Mouse (Mus musculus) lung, postnatal 14 days (tissue): ENCODE results near the gene Proser3.
A peak's percentile ranks its signal among the peaks of the same experiment; 100 is the strongest.
"Not testable (repeated sequence)": the region's sequence is repeated elsewhere in the genome, so short reads cannot be mapped to it uniquely, and the experiment has no call there.

Source experiments
- DNase-seq: peaks from one replicate; pipeline ENCODE4 v3.0.0; 2021

The Proser3 gene

GRCm38 (mm10) chr7:30534633-30535577, 17.2 kb downstream of the Proser3 start, which contains the start of gene Arhgap33:
TSS of gene Arhgap33 (minus strand) at chr7:30535060.
- DNase-seq = peak; percentile 96

GRCm38 (mm10) chr7:30533941-30534632, 18.0 kb downstream of the Proser3 start:
- no peak for DNase-seq

DNA sequence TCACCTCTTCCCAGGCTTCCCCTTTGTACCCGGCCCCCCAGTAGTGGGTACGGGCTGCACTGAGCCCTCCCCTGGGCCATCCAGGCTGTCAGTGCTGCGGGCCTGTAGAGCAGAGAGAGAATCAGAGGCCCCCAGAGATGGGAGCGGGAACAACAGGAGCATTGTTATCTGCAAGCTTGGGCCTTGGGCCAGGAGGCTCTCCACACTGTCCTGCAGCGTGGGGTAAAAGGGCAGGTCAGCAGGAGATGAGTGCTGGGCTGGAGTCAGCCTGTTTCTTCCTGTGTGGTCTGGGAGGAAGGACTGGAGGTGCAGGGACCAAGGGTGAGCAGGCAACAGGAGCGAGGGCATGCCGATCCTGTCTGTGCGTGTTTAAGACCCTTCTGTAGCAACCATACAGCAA, 19.2 kb downstream of the Proser3 start:
- no peak for DNase-seq

- no peak for DNase-seq
These were observed 20.7 kb downstream of the Proser3 start for GRCm38 (mm10) chr7:30531291-30531815.

DNA sequence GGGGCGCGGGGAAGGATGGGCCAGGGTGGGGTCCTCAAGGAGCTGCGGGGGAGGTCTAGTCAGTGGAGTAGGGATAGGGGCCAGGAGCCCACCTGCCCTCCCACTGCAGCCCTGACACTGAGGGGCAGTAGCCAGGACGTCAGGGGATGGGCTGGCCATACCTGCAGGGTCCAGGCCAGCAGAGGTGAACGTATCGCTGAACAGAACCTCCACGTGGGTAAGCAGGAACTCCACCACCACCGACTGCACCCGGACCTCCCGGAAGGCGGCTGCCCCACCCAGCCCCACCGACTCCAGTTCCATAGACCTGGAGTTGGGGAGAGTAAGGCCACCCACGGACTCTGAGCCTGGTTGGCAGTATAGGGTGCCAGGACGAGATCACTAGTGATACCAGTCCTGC, 25.1 kb downstream of the Proser3 start:
- no peak for DNase-seq

GRCm38 (mm10) chr7:30526399-30526798, 25.7 kb downstream of the Proser3 start:
- DNase-seq = no peak

- peak; percentile 41 for DNase-seq
These were observed 26.1 kb downstream of the Proser3 start for GRCm38 (mm10) chr7:30525954-30526353.

- no peak for DNase-seq
These were observed 27.6 kb downstream of the Proser3 start for GRCm38 (mm10) chr7:30524487-30524886.

GRCm38 (mm10) chr7:30522871-30523270, 29.2 kb downstream of the Proser3 start:
- DNase-seq = no peak

DNA sequence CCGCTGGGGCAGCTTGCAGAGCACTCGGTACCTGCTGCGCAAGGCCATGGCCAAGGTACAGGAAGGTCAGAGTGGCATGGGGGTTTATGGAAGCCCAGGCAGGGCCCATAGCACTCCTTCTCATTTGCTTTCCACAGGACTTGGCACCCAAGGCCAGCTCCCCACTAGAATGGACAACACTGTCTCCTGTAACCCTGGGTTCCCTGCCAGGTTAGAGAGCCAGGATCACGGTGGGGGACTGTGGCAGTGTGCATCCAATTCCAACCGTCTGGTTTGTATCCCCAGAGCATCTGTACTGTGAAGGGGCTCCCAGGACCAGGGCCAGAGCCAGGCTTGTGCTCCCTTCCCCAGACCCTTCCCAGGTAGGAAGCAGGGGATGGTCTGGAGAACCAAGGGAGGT, 31.2 kb downstream of the Proser3 start:
- DNase-seq = no peak

DNA sequence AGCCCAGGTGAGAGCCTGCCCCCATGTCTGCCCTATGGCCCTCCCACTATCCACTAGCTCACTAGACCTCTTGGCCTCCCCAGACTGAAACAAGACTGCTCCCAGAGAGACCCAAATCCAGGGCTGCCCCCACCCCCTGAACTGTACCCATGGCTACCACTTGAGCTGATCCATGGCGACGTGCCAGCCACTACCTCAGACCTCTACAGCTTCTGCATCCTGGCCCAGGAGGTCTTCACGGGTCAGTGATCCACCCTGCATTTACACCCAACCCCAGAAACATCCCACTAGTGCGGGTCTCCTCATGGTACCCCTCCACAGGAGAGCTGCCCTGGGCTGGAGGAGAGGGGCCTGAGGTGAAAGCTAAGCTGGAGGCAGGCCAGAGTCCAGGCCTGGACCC, 31.7 kb downstream of the Proser3 start:
- DNase-seq = no peak

DNA sequence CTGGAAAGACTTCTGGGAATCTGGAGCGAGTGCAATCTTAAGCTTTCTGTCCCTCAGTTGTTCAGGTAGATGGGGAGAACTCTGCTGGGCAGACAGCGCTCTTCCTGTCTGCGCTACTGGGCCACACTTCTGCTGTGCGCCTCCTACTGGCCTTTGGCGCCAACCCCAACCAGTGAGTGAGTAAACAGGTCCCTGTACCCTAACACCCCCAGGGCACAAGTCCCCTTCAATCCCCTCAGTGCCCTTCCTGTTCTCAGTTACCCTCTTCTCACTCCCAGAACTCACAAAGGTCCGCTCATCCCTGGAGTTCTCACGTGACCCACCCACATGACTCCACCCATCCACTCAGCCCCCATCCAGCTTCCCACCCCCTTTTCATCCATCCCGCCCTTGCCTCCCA, 33.8 kb downstream of the Proser3 start:
- DNase-seq = no peak

- DNase-seq = no peak
These were observed 36.9 kb downstream of the Proser3 start for GRCm38 (mm10) chr7:30515003-30515760.

DNA sequence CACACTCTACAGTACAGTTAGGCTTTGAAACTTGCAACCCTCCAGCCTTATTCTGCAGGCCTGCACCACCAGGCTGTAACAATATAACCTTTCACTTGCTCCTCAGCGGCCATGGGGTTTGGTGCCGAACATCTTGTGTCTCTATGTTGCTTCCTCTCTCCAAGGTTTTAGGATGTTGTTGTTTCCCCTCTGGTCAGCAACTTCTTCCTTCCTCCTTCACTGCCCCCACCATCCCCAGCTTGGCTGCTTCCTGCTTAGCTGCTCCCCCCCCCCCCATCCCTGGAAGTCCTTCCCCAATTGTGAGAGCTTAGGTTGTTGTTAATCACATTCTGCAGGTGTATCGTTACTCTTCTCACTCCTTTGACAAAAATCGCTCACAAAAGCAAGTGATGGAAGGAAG, 44.0 kb downstream of the Proser3 start:
- no peak for DNase-seq

- DNase-seq = not testable (repeated sequence)
These were observed 50.9 kb downstream of the Proser3 start for GRCm38 (mm10) chr7:30501159-30501558.

- DNase-seq = not testable (repeated sequence)
These were observed 56.5 kb downstream of the Proser3 start for GRCm38 (mm10) chr7:30495506-30496042.

GRCm38 (mm10) chr7:30493401-30493931, 58.6 kb downstream of the Proser3 start, which contains the start of gene Prodh2:
TSS of gene Prodh2 (plus strand) at chr7:30493622.
- DNase-seq = no peak

DNA sequence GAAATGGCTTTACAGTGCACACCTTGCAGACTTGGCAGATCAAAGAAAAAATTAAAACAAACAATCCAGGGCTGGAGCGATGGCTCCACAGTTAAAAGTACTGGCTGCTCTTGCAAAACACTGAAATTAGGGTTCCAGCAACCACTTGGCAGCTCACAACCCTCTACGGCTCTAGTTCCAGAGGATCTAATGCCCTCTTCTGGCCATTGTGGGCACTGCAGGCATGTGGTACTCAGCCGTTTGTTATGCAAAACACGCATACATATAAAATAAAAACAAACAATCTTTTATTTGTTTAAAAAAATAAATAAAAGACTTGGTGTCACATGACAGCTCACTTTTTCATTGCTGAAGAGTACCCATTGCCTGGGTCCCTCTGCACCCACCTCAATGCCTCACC, 59.3 kb downstream of the Proser3 start:
- DNase-seq = peak; percentile 85

GRCm38 (mm10) chr7:30490957-30491307, 61.2 kb downstream of the Proser3 start:
- DNase-seq = no peak

GRCm38 (mm10) chr7:30490251-30490956, 61.7 kb downstream of the Proser3 start:
- DNase-seq = peak; percentile 36
